In genomic region chr2:135672459-135673104, GRCm38 (mm10) we compare ENCODE assay signal across 22 mouse cellular contexts. TPM values are rescaled to one million over a fixed set of nuclear protein-coding genes. Genes with fewer than 3 reads are reported as not detected.
DNase-seq lines count a peak whose midpoint lies in the region; ATAC-seq and TF ChIP-seq lines count a peak whose summit lies in the region.
"Had no signal": no experiment of that assay in that cellular context is flagged by ENCODE, and none has a peak within 500 bp of the region (broad histone marks: within the 10 kb centered on the region; RNA-seq: fewer than 3 reads in every experiment).

No protein-coding gene starts in this region.

- H3K4me2 ChIP-seq in lung, embryonic 14.5 days = no peak overlapping the region
- no peak overlapping the region for H3K4me2 ChIP-seq in forebrain, embryonic 13.5 days
- H3K4me2 ChIP-seq: embryonic facial prominence, embryonic 12.5 days; hindbrain, embryonic 14.5 days; limb, embryonic 15.5 days; liver, embryonic 15.5 days; midbrain, embryonic 11.5 days had no signal

- H3K9me3 ChIP-seq in lung, embryonic 14.5 days (ENCODE audit: low read depth, low read length) = no peaks in the 10 kb centered on the region
- H3K9me3 ChIP-seq in forebrain, embryonic 13.5 days (replicated peaks) = no peaks in the 10 kb centered on the region
- H3K9me3 ChIP-seq: embryonic facial prominence, embryonic 12.5 days; limb, embryonic 15.5 days; liver, embryonic 15.5 days had no signal

- H3K4me1 ChIP-seq in lung, embryonic 14.5 days (ENCODE audit: insufficient read depth) = no peaks in the 10 kb centered on the region
- H3K4me1 ChIP-seq in forebrain, embryonic 13.5 days = peaks cover 5% of the 10 kb centered on the region; the same call in 1 of the 2 replicates
- H3K4me1 ChIP-seq: limb, embryonic 15.5 days; liver, embryonic 15.5 days had no signal

- H3K4me3 ChIP-seq in lung, embryonic 14.5 days (ENCODE audit: low read depth, low read length) = no peak overlapping the region
- H3K4me3 ChIP-seq in forebrain, embryonic 13.5 days = no peak overlapping the region
- H3K4me3 ChIP-seq: embryonic facial prominence, embryonic 12.5 days; heart, adult 2 months; limb, embryonic 15.5 days; liver, embryonic 15.5 days had no signal

- whole genome bisulfite sequencing in lung, embryonic 14.5 days = 54% methylated on average over 10 of the region's 10 CpGs
- 83% methylated on average over 10 of the region's 10 CpGs for WGBS in forebrain, embryonic 13.5 days

- no peak overlapping the region for H3K9ac ChIP-seq in lung, embryonic 14.5 days
- H3K9ac ChIP-seq in forebrain, embryonic 13.5 days = no peak overlapping the region
- H3K9ac ChIP-seq: embryonic facial prominence, embryonic 12.5 days; hindbrain, embryonic 14.5 days; limb, embryonic 15.5 days; liver, embryonic 15.5 days had no signal

- no peak for TF ChIP-seq CTCF in lung, embryonic 14.5 days (IDR thresholded peaks at IDR 0.05; ENCODE audit: low read depth)

- peak; percentile 47; the same call in 1 of the 2 replicates for ATAC-seq in lung, embryonic 14.5 days (ENCODE audit: insufficient read depth)
- no peak for ATAC-seq in forebrain, embryonic 13.5 days
- ATAC-seq: CD4-positive, CD25-positive, alpha-beta regulatory T cell, adult 4 months had no signal

- intact Hi-C loops in heart, postnatal 36 days (cut with DNase I) = no loop called here

- no peaks in the 10 kb centered on the region for H3K27me3 ChIP-seq in lung, embryonic 14.5 days (ENCODE audit: insufficient read depth, low read length)
- no peaks in the 10 kb centered on the region for H3K27me3 ChIP-seq in forebrain, embryonic 13.5 days
- H3K27me3 ChIP-seq: embryonic facial prominence, embryonic 12.5 days; limb, embryonic 15.5 days; liver, embryonic 15.5 days had no signal

- H3K36me3 ChIP-seq in lung, embryonic 14.5 days (ENCODE audit: insufficient read depth) = no peaks in the 10 kb centered on the region
- no peaks in the 10 kb centered on the region for H3K36me3 ChIP-seq in forebrain, embryonic 13.5 days (ENCODE audit: poor library complexity, severe bottlenecking)
- H3K36me3 ChIP-seq: embryonic facial prominence, embryonic 12.5 days; limb, embryonic 15.5 days; liver, embryonic 15.5 days had no signal

- no peak overlapping the region for H3K27ac ChIP-seq in lung, embryonic 14.5 days (ENCODE audit: low read depth)
- no peak overlapping the region for H3K27ac ChIP-seq in forebrain, embryonic 13.5 days
- H3K27ac ChIP-seq: embryonic facial prominence, embryonic 12.5 days; heart, adult 2 months; hindbrain, embryonic 14.5 days; limb, embryonic 15.5 days; liver, embryonic 15.5 days had no signal

- DNase-seq in heart, adult 11 months = peak; percentile 82
- DNase-seq in heart, postnatal 36 days = no peak
- no peak for DNase-seq in lung, embryonic 14.5 days
- DNase-seq in lung, postnatal 10 days = no peak
- peak; percentile 66 to 67 for DNase-seq in cerebellum, adult 18-20 months
- DNase-seq in cerebellum, postnatal 25 days = peak; percentile 68 to 72
- DNase-seq in embryo, embryonic 10.5 days (ENCODE audit: low spot score) = no peak
- DNase-seq: adrenal gland, adult 2 months; gastrocnemius, postnatal 25 days; heart, adult 2 months; kidney, adult 9 months; left cerebral cortex, postnatal 4 days; lung, postnatal 14 days; right cerebral cortex, postnatal 14 days; thymus, postnatal 14 days had no signal

RNA-seq across cellular contexts. Expression of gene Plcb4, which starts 13.8 kb away (rescaled TPM):
- 10 to 100 TPM; 57.1 to 79.8 TPM for total RNA-seq in heart, postnatal 36 days (2021)
- polyA plus RNA-seq in lung, embryonic 14.5 days (2014; fragmentation: Nextera tagmentation; extraction: Ambion mirVana) = 20.1 and 20.5 TPM in 2 replicates
- 18.6 and 19.4 TPM in 2 replicates for polyA plus RNA-seq in forebrain, embryonic 13.5 days (2015; fragmentation: Nextera tagmentation; extraction: Ambion mirVana)

Comparison
In these comparisons a context has a peak if more than half of its experiments do, and no peak if none do; other contexts are left out.
1. DNase-seq: peak in heart, adult 11 months (single experiment), cerebellum, adult 18-20 months (2 of 2) and cerebellum, postnatal 25 days (2 of 2); none in heart, postnatal 36 days (0 of 2), lung, embryonic 14.5 days (single experiment), lung, postnatal 10 days (single experiment) and embryo, embryonic 10.5 days (single experiment).